Mouse (Mus musculus): ENCODE results near the gene Arl5c. TPM values are rescaled to one million over a fixed set of nuclear protein-coding genes. Genes with fewer than 3 reads are reported as not detected.
"Not testable (repeated sequence)": the region's sequence is repeated elsewhere in the genome, so short reads cannot be mapped to it uniquely, and the experiment has no call there.

Gene Arl5c
- total RNA-seq, 4 experiments from 2014 or later: 0.22 to 0.87 (median 0.45) TPM

DNA sequence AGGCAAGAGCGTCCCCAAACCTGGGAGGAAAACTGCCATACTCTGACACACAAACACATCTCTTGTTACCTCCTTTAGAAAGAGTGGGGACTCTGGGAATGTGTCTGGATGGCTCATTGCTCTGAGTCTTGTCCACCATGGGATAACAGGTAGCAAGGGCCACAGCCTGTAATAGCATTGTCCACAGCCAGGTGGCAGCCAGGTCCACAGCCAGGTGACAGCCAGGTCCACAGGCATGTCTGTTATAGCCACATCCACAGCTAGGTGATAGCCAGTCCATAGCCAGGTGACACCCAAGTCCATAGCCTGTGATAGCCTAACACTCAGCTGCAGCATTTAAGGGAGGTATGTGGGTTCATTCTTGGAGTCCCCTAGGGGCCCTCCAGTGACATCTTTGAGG lies 35.1 kb downstream of the Arl5c start:
- no peak for DNase-seq (ENCODE audit: low spot score)

DNA sequence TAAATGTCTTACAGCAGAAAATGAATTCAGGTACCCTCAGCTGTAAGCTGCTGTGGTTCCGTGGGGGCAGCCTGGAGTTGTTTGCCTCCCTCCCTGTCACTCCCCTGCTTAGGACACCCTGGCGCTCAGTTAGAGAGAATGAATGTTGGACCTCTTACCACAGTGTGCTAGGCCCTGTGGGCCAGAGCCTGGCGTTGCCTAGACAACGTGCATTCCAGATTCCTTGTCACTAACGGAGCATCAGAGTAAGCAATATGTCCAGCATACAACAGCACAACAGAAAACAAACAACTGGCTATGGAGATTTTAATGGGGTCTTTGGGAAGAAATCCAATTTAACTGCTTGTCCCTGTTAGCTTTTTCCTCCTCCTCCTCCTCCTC lies 36.7 kb downstream of the Arl5c start:
- DNase-seq (ENCODE audit: low spot score): no peak

DNA sequence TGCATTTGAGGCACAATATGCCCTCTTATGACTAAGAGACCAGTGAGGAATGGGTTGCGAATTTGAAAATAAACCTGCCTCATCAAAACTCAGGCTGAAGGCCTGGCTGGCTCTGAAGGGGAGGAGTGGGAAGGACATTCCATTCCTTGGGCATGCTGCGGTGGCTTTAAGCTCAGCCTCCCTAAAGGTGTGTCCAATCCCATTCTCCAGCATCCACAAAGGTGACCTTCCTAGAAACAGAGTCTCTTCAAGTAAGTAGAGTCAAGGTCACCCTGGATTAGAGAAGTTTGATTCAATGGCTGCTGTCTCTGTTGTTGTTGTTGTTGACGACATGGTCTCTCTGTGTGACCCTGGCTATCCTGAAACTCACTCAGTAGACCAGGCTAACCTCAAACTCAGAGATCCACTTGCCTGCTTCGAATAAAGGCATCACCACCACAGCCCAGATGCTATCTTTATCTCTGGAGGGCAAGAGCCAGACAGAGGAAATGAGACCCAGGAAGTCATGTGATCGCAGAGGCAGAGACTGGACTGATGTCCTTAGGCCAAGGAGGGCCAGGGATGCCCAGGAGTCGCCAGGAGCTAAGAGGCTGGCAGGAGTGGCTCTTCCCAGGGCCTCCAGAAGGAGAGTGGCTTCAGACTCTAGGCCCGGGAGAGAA lies 37.2 kb downstream of the Arl5c start:
- DNase-seq (ENCODE audit: low spot score): no peak

DNA sequence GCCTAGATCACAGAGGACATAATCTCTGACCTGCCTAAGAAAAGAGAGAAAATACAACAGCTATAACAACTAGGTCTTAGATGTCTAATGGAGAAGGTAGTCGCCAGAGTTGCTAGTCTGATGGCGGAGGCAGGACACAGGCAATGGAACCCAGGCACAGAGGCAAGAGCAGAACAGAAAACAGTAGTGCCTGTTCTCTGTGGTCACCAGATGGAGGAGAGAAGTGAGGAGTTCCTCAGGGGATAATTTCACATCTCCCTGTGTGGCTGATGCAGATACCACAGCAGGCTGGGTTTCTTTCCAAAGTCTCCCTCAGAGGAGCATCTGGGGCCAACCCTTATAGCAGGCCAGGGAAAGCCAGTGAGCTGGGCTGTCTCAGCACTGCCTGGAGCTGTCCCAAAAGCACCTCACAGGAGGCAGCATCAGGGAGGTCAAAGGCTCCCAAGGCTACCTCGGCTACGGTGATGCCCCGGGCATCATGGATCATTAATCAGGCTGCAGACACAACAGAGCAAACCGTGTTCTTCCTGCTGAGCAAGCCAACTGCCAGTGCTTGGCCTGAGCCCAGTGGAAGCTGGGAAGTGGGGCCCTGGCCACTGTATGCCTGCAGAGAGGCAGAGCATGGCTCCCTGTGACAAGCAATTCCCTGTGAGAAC lies 38.9 kb downstream of the Arl5c start:
- DNase-seq (ENCODE audit: low spot score): no peak

DNA sequence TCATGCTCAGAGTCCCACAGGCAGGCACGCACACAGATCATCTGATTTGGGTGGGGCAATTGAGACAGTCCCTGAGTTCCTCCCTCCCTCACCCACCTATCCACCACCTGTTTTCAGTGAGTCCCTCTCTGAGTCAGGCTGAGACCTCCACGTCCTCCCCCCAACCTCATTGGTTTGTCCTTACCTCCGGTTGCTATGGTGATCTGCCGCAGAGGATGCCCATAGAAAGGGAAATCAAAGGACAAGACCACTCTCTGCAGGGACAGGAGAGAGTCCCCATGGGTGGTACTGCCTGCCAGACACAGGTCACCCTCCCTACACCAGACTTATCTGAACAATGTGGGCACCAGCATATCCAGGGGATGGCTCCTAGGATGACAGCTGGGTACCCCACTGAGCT lies 40.1 kb downstream of the Arl5c start:
- DNase-seq (ENCODE audit: low spot score): no peak

DNA sequence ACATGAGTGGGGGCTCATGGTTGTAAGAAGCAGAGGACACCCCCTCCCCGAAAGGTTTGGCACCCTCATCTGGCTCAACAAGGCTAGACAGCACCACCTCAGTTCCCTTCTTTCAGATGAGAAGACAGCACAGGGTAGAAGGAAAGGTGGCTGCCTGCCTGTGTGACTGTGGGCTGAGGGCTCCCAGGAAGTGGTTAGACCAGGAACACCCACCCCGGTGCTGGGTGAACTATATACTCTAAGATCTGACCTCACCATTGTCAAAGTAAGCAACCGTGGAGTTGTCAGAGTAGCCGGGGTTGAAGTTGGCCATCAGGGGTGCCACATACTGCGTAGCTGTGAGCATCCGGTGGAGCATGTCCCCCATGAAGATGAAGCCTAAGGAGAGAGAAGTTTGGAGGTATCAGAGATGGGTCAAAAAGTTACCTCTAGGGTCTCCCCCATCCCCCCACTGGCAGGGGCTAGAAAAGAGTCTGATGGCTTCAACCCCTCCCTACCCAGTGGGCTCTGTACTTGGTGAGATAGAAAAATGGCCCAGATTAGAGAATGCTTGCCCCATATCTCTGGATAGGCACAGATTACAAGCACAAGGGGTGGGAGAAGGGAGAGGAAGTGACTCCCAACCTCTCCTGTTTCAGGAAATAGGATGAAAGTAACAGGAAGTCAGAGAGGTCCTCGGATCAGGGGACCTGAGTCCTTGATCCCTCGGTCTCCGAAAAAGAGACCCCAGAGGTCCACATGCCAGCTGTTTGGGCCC lies 40.7 kb downstream of the Arl5c start:
- DNase-seq (ENCODE audit: low spot score): no peak

DNA sequence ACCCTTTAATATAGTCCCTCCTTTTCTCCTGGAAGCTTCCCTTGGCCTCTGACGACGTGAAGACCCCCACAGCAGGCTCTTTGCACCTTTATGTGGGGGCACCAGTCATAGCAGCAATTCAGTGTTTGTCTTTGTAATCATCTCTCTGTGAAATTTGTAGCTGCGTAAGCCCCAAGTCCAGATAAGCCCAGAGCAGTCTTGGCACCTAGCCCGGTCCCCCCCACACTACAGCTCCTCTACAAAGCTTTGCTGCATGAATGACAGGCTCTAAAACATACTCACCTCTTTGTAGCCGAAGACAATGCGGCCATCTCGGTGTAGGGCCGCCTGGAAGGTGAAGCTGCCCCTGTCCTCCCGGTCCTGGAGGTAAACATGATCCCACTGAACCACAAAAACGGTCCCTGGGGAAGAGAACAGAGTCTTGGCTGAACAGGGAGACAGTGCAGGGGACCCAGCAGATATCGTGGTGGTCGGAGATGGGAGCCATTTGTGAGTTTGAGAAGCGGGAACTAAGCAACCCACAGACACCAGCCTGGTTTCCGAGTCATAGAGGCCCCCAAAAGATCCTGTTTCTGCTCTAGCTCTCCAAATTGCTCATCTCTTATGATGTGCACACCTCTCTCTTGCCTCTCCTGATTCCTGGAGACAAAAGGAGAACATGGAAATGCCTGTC lies 41.4 kb downstream of the Arl5c start:
- DNase-seq (ENCODE audit: low spot score): no peak

DNA sequence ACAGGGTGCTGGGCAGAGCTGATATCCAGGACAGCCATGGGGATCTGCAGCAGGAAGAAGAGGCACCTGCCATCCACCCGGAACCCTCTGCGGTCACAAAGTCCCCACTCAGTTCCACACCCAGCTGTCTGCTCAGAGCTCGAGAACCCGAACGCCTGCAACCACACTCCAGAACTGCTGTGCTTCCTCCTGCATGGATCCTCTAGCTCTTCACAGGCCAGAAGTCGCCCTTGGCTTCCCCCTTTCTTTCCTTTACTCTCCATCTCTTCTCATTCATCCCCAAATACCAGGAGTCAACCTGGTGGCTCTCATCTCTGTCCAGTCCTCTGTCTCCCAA lies 42.1 kb downstream of the Arl5c start:
- DNase-seq (ENCODE audit: low spot score): no peak

DNA sequence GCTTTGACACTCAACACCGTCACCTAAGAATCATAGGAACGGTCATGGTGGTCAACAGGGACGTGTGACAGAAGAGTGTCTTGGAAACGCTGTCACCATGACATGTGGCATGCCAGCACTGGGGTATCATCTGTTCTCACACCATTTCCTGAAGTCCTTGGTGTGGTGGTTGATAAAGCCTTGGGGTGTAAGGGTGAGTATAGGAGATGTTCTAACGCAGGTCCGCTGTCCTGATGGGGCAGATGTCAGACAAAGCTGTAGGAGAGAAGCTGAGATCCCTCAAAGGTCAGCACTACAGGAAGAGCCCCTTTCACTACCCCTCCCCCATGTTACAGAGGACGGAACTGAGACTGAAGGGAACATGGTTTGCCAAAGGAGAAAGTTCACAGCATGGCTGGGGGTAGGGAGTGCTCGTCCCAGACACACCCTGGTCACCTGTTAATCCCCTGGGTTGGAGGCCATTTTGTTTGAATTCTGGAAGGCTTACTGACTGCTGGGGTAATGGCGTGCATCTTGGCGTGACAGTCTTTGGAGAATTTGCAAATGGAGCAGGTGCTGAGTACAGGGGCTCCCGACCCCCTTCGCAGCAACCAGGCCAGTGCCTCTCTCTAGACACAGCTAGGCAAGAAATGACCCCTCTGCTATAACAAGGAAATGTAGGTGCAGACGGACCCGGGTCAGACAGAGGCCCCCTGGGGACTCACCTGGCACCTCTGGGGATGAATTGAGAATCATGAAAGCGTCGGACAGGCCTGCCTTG lies 42.6 kb downstream of the Arl5c start:
- DNase-seq (ENCODE audit: low spot score): no peak

DNA sequence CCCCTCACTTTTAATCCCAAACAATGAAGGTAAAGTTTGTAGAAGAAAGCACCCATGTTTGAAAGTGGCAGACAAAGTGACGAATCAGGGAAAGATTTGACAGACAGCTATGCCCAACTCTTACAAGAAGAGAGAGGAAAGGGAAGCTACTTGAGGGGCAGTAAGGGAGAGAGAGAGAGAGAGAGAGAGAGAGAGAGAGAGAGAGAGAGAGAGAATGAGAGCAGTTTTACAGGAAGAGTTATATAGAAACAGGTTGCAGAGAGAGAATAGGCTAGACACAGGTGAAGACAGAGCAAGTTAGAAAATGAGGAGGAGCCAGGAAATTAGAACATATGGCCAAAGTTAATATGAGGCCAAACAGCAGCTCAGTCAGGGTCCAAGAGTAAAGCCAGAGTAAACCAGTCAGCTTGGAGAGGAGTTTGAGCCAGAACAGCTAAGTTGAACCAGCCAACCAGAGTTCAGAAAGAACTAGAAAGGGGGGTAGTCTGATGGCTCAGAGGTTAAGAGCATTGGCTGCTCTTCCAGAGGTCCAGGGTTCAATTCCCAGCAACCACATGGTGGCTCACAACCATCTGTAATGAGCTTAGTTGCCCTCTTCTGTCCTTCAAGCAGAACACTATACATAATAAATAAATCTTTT lies 43.5 kb downstream of the Arl5c start:
- DNase-seq (ENCODE audit: low spot score): no peak

DNA sequence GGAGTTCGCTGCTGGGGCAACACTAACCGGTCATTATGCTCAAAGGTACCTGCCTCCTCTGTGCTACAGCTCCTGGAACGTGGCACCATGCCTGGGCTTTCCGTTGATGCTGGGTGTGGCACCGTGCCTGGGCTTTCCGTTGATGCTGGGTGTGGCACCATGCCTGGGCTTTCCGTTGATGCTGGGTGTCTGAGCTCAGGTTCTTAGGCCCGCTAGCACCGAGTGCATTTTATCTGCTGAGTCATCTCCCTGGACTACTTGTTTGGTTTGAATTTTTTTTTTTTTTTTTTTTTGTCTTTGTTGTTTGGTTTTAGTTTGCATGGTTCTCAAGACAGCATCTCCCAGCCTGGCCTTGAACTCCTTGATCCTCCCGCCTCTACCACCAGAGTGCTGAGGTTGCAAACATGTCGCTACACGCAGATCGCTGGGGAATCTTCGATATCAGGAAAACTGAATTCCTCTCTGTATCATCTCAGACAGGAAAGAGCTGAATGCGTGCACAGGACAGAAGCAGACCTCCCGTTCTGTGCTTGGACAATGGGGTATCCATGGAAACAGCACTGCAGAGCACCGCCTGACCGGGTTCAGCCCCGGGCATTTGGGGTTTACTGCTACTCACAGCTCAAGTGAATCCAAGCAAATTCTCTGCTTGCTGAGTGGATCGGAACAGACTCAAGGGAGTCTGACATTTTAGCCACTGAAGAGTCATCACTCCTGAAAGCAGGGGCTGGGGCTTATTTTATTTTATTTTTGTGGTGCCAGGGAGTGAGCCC lies 46.1 kb downstream of the Arl5c start:
- DNase-seq (ENCODE audit: low spot score): no peak

DNA sequence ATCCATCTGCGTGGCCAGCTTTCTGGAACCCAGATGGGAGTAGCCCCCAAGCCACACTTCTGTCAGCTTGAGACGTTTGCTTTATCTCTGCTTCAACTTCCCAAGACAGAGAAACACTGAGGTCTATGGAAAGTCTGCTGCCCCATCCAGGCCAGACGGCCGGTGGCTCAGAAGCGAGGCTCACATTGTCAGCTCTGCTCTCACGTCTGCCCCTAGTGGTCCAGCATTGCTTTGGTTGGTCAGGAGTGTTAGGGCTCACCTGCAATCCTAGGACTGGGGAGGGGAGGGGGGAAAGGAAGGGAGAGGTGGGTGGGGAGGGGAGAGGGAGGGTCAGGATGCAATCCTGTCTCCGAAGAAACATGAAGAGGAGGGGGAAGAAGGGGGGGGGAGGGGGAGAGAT lies 48.6 kb downstream of the Arl5c start:
- DNase-seq (ENCODE audit: low spot score): no peak

DNA sequence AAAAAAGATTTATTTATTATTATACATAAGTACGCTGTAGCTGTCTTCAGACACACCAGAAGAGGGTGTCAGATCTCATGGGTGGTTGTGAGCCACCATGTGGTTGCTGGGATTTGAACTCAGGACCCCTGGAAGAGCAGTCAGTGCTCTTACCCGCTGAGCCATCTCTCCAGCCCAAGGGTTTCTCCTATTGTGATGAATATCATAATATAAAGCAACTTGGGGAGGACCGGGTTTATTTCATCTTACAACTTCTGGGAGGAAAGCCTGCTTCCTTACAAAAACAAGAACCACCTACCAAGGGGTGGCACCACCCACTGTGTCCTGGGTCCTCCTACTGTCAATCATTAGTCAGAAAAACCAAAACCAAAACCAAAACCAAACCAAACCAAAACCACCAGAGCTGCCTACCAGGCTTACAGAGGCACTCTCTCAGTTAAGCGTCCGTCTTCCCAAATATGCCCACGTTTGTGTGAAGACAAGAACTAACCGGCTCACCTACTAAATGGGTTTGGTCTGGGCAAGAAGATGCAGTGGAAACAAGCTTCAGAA lies 50.2 kb downstream of the Arl5c start:
- DNase-seq (ENCODE audit: low spot score): not testable (repeated sequence)

DNA sequence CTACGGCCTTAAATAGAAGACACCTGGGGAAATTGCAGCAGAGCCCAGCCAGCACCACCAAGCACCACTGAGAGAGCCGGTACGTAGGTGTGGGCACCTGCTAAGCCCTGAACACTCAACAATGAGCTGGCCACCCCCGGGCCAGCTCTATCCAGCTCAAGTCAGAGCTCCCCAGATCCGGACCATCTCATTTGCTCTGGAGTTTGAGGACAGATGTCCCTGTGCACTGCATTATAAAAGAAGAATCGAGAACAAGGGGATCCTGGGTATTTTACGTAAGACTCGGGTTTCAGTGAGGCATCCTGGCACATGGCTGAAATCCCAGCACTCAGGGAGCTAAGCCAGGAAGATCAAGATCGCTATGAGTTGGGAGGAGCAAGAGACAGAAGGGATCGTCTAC lies 51.0 kb downstream of the Arl5c start:
- no peak for DNase-seq (ENCODE audit: low spot score)

DNA sequence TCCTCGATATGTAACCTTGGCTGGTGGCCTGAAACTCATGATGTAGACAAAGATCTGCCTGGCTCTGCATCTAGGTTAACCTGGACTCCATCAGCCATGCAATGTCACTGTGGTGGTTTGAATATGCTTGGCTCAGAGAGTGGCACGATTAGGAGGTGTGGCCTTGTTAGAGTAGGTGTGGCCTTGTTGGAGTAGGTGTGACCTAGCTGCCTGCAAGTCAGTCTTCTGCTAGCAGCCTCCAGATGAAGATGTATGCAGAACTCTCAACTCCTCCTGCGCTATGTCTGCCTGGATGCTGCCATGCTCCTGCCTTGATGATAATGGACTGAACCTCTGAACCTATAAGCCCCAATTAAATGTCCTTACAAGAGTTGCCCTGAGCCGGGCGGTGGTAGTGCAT lies 52.7 kb downstream of the Arl5c start:
- DNase-seq (ENCODE audit: low spot score): no peak

DNA sequence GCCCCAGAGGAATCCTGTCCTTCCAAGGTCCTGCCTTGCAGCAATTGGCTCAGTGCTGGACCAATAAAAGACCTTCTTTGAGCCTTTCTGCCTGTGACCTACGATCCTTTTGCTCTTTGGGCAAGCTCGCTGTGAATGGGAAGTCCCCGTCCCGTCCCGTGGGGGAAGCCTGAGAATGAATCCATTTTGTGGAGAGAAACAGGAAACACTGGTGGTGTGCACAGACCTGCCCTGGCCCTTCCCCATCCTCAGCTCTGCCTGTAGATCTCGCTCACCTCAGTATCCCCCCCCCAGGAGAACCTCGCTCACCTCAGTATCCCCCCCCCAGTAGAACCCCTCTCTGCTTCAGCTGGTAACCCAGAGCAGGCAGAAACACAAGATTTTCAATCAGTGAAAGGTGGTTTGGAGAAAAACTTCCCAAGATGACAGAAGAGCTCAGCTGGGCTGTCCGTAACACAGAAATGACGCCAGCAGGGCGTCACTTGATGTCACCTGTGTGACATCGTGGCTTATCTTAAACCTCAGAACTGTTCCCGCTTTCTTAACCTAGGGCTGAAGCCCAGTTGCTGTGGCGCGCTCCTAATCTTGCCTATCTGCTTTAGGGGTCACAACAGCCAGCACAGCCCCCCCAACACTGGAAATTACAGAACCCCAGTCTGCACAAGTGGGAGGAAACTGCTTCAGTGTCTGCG lies 53.4 kb downstream of the Arl5c start:
- no peak for DNase-seq (ENCODE audit: low spot score)

Measured in heart, adult 8-10 months (tissue).